14 mouse cellular contexts compared by ENCODE assay signal in the genomic region with DNA sequence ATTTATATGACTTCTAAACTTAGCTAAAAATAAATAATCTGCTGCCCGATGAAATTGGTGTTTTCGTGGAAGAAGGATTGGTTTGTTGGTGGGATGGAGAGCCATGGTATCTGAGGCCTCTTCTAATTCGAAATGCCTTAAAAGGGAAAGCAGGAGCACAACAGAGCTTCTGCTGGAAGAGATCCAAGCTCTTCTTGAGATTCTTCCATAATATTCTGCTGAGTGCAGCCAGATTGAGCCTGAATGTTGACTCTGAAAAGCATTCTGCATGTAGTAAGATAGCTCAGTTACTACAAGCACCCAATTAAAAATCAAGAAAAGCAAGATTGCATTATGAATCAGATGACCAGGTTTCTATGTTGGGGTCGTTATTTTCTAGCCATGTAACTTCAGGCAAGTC. TPM values are rescaled to one million over a fixed set of nuclear protein-coding genes. Genes with fewer than 3 reads are reported as not detected.
A peak's percentile ranks its signal among the peaks of the same experiment; 100 is the strongest.
DNase-seq lines count a peak whose midpoint lies in the region; ATAC-seq lines count a peak whose summit lies in the region.
"Had no signal": no experiment of that assay in that cellular context is flagged by ENCODE, and none has a peak within 500 bp of the region (broad histone marks: within the 10 kb centered on the region; RNA-seq: fewer than 3 reads in every experiment).

No protein-coding gene starts in this region.

- no peak overlapping the region for H3K4me3 ChIP-seq in embryonic facial prominence, embryonic 14.5 days (ENCODE audit: low read depth, low read length)
- H3K4me3 ChIP-seq in embryonic facial prominence, embryonic 10.5 days, result no peak overlapping the region
- no peak overlapping the region for H3K4me3 ChIP-seq in heart, embryonic 15.5 days
- no peak overlapping the region for H3K4me3 ChIP-seq in lung, embryonic 16.5 days (ENCODE audit: low read length)

- ATAC-seq in embryonic facial prominence, embryonic 14.5 days (ENCODE audit: low read depth), result no peak
- no peak; the same call in 1 of the 2 replicates for ATAC-seq in heart, embryonic 15.5 days (replicated peaks; ENCODE audit: insufficient number of reproducible peaks, insufficient read depth, low FRiP score, low read depth)
- ATAC-seq in lung, embryonic 16.5 days (ENCODE audit: low read depth), result peak; percentile 80
- ATAC-seq: liver, postnatal 0 days had no signal

- no peaks in the 10 kb centered on the region for H3K27me3 ChIP-seq in embryonic facial prominence, embryonic 14.5 days (replicated peaks; ENCODE audit: control insufficient read depth, insufficient read depth, low read length)
- no peaks in the 10 kb centered on the region for H3K27me3 ChIP-seq in embryonic facial prominence, embryonic 10.5 days (replicated peaks; ENCODE audit: low read depth, poor library complexity, severe bottlenecking)
- no peaks in the 10 kb centered on the region for H3K27me3 ChIP-seq in heart, embryonic 15.5 days
- no peaks in the 10 kb centered on the region for H3K27me3 ChIP-seq in lung, embryonic 16.5 days (ENCODE audit: control insufficient read depth, insufficient read depth, low read depth, low read length)

- peak; percentile 66 for DNase-seq in embryonic facial prominence, embryonic 14.5 days (ENCODE audit: low spot score)
- DNase-seq in embryonic facial prominence, embryonic 10.5 days (ENCODE audit: low spot score), result no peak
- no peak for DNase-seq in heart, postnatal 14 days
- DNase-seq in lung, postnatal 14 days, result no peak
- DNase-seq in right cerebral cortex, adult 18-20 months, result no peak
- no peak for DNase-seq in c-Kit-positive CD71-positive TER-119-positive erythroid progenitor cells, embryonic 14.5 days (ENCODE audit: low spot score)
- DNase-seq: adrenal gland, postnatal 10 days; cerebellum, adult 11 months; gastrocnemius, postnatal 14 days; liver, postnatal 0 days; midbrain, embryonic 14.5 days had no signal

- intact Hi-C loops in heart, postnatal 14 days (cut with DNase I), result no loop called here

- H3K27ac ChIP-seq in embryonic facial prominence, embryonic 14.5 days (replicated peaks; ENCODE audit: low read depth, low read length), result no peak overlapping the region
- no peak overlapping the region for H3K27ac ChIP-seq in embryonic facial prominence, embryonic 10.5 days (replicated peaks)
- H3K27ac ChIP-seq in heart, embryonic 15.5 days, result peak overlapping the region; percentile 82
- peak overlapping the region; percentile 91 for H3K27ac ChIP-seq in lung, embryonic 16.5 days (ENCODE audit: low read length)
- H3K27ac ChIP-seq: hindbrain, embryonic 14.5 days had no signal

- H3K36me3 ChIP-seq in embryonic facial prominence, embryonic 14.5 days (ENCODE audit: control insufficient read depth, insufficient read depth, low read length), result no peaks in the 10 kb centered on the region
- no peaks in the 10 kb centered on the region for H3K36me3 ChIP-seq in embryonic facial prominence, embryonic 10.5 days (replicated peaks)
- H3K36me3 ChIP-seq in heart, embryonic 15.5 days, result no peaks in the 10 kb centered on the region
- no peaks in the 10 kb centered on the region for H3K36me3 ChIP-seq in lung, embryonic 16.5 days (ENCODE audit: control insufficient read depth, insufficient read depth, low read length)

- H3K4me2 ChIP-seq in embryonic facial prominence, embryonic 14.5 days (ENCODE audit: low read depth, low read length), result no peak overlapping the region
- no peak overlapping the region for H3K4me2 ChIP-seq in heart, embryonic 15.5 days
- no peak overlapping the region for H3K4me2 ChIP-seq in lung, embryonic 16.5 days (ENCODE audit: low read depth, low read length)
- H3K4me2 ChIP-seq: hindbrain, embryonic 14.5 days had no signal

- peaks cover 15% of the 10 kb centered on the region for H3K4me1 ChIP-seq in embryonic facial prominence, embryonic 14.5 days (ENCODE audit: control insufficient read depth, insufficient read depth, low read length)
- H3K4me1 ChIP-seq in embryonic facial prominence, embryonic 10.5 days, result peaks cover 12% of the 10 kb centered on the region
- H3K4me1 ChIP-seq in heart, embryonic 15.5 days (replicated peaks), result peaks cover 19% of the 10 kb centered on the region
- H3K4me1 ChIP-seq in lung, embryonic 16.5 days (replicated peaks; ENCODE audit: control insufficient read depth, insufficient read depth, low read length), result peaks cover 12% of the 10 kb centered on the region; the same call in 1 of the 2 replicates

- 77% methylated on average over 4 of the region's 4 CpGs for WGBS in embryonic facial prominence, embryonic 14.5 days
- WGBS in embryonic facial prominence, embryonic 10.5 days, result 91% methylated on average over 4 of the region's 4 CpGs
- 43% methylated on average over 4 of the region's 4 CpGs for WGBS in heart, embryonic 15.5 days
- 43% methylated on average over 4 of the region's 4 CpGs for WGBS in lung, embryonic 16.5 days

- no peaks in the 10 kb centered on the region for H3K9me3 ChIP-seq in embryonic facial prominence, embryonic 14.5 days (ENCODE audit: control insufficient read depth, low read length)
- H3K9me3 ChIP-seq in embryonic facial prominence, embryonic 10.5 days, result no peaks in the 10 kb centered on the region
- no peaks in the 10 kb centered on the region for H3K9me3 ChIP-seq in heart, embryonic 15.5 days (replicated peaks)
- no peaks in the 10 kb centered on the region for H3K9me3 ChIP-seq in lung, embryonic 16.5 days (ENCODE audit: control insufficient read depth, low read length)

- no peak overlapping the region for H3K9ac ChIP-seq in embryonic facial prominence, embryonic 14.5 days (ENCODE audit: low read depth, low read length)
- H3K9ac ChIP-seq in heart, embryonic 15.5 days, result no peak overlapping the region
- H3K9ac ChIP-seq in lung, embryonic 16.5 days (ENCODE audit: low read length), result no peak overlapping the region
- H3K9ac ChIP-seq: hindbrain, embryonic 14.5 days; liver, postnatal 0 days had no signal

RNA-seq across cellular contexts. Expression of gene Sema5a, which starts 36.8 kb away (rescaled TPM):
- polyA plus RNA-seq in embryonic facial prominence, embryonic 14.5 days (2014; fragmentation: Nextera tagmentation; extraction: Ambion mirVana), result 26.7 and 27.6 TPM in 2 replicates
- polyA plus RNA-seq in embryonic facial prominence, embryonic 10.5 days (2016; fragmentation: Nextera tagmentation; extraction: Ambion mirVana), result 14.6 and 17.3 TPM in 2 replicates
- polyA plus RNA-seq in heart, embryonic 15.5 days (2015; fragmentation: Nextera tagmentation; extraction: Ambion mirVana), result 6.5 and 10.2 TPM in 2 replicates
- 10 to 100 TPM; 16.8 to 16.9 TPM for total RNA-seq in heart, postnatal 14 days (2021)
- polyA plus RNA-seq in lung, embryonic 16.5 days (2015; fragmentation: Nextera tagmentation; extraction: Ambion mirVana), result 13.6 and 14.0 TPM in 2 replicates

Comparison
In these comparisons a context has a peak if more than half of its experiments do, and no peak if none do; other contexts are left out.
1. H3K27ac ChIP-seq: peak in heart, embryonic 15.5 days (single experiment) and lung, embryonic 16.5 days (single experiment); none in embryonic facial prominence, embryonic 14.5 days (single experiment) and embryonic facial prominence, embryonic 10.5 days (single experiment).